Mouse (Mus musculus): ENCODE data around the gene Gm14597. TPM values are rescaled to one million over a fixed set of nuclear protein-coding genes. Genes with fewer than 3 reads are reported as not detected.

The Gm14597 gene
- not detected in 2 replicates for polyA plus RNA-seq (2015; fragmentation: Nextera tagmentation; extraction: Ambion mirVana)

DNA sequence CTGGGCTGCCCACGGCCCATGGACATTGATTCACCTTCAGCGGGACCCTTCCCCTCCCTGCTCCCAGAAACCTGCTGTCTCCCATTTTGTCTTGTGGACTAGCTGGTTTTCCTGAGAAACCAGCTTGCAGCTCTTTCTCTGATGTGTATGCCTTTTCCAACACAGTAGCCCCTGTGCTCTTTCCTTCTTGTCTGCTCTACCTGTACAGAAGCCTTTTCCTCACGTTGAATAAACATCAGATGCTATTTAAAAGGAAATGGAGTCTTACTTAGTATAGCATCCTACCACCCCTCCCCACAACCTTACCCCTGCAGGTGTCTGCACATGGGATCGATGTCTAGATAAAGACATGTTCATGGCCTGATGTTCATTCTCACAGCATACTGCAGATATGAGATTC, at the start of gene Gm14597:
Gene Gm14597, minus strand, starts transcription at position 101 of the 400 bp plus-strand sequence.

DNA sequence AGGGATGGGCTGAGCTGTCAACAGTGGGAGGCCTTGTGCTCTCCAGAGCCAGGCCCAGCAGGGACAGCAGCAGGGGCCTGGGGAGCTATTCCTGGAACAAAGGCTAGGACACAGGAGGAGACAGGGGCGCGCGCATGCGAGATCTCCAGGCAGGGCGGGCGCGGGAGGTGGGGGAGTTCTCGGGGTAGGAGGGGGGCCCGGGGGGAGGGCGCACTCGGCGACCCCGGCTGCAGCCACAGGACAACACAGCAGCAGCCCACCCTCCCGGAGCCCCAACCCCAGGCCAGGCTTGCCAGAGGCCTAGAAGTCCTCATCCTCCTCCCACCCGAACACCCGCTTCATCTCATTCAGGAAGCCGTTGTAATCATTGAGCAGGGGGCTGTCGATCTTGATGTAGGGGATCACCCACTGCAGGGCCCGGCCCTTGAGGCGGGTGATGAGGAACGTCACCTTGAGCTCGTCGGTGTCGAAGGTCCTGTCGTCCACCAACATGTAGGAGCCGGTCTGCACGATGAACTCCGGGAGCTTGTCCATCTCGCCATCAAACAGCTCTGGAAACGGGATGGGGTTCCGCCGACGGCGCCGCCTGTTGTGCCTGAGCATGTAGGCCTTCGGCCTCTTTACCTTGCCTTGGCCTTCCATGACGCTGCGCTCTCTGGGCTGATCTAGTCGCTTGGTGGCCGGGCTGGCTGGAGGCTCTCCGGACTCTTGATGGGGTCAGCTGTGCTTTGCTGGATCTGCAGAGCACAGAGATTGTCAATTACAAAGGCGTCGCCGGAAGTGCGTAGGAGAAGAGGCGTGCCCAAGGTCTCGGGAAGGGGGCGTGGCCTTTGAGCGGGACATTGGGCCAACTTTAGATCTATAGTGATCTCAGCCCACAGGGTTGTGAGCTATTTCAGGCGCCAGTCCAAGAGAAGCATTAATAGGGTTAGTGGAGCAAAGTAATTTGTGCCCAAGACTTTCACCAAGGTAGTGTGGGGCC, 34.5 kb upstream of the Gm14597 start, which contains the start of gene Rtl8a:
Gene Rtl8a, minus strand, starts transcription at position 703 of the 982 bp plus-strand sequence.

DNA sequence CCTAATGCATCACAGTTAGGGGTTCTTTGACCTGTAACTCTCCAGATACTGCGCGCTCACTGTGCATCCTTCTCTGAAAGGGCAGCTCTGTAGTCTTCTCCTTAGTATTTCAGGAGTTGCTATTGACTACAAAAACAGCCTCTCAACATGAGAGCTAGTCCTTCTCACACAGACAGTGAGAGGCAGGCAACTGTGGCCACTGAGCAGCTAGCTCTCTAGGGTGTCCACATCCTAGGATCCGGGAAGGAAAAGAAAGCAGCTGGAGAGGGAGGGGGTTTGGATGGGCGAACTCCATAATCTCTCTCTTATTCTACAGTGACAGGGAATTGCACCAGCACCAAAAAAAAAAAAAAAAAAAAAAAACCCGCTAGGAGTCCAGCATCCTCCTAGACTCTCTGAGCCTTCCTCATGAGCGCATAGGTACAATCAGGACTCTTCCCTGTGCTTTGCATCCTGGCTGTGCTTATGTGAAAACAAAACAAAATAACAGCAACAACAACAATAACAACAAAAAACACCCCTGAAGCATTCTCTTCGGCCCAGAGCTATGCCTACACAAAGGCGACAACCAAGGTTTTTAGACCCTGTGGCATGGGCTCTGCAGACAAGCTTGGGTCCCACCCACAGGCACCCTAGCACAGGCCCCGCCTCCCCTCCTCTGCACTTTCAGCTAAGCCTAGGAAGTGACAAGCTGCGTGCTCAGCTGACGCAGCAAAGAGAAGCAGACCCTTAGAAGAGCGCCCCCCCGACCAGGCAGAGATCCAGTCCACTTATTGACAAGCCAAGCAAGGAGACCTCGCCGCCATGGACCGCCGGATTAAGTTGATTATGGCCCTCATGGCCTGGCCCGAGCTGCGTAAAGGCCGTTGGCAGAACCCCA, 1.3 kb downstream of the Gm14597 start, which contains the start of gene Rtl8c:
Gene Rtl8c, plus strand, starts transcription at position 791 of the 880 bp plus-strand sequence.

Other genes with a start within 250 kb of the Gm14597 start
- gene Mospd1, start 238.5 kb downstream of the Gm14597 start, polyA plus RNA-seq (2015; fragmentation: Nextera tagmentation; extraction: Ambion mirVana) = 38.1 and 40.7 TPM in 2 replicates
- not detected in 2 replicates for gene Etd, start 174.1 kb downstream of the Gm14597 start, polyA plus RNA-seq (2015; fragmentation: Nextera tagmentation; extraction: Ambion mirVana)
- 8.0 and 12.3 TPM in 2 replicates for gene Rtl8c, start 947 bp downstream of the Gm14597 start, polyA plus RNA-seq (2015; fragmentation: Nextera tagmentation; extraction: Ambion mirVana)
- 19.8 and 25.2 TPM in 2 replicates for gene Rtl8a, start 34.7 kb upstream of the Gm14597 start, polyA plus RNA-seq (2015; fragmentation: Nextera tagmentation; extraction: Ambion mirVana)
- gene Rtl8b, start 61.4 kb upstream of the Gm14597 start, polyA plus RNA-seq (2015; fragmentation: Nextera tagmentation; extraction: Ambion mirVana) = 15.2 and 19.4 TPM in 2 replicates
- gene 4930502E18Rik, start 115.8 kb upstream of the Gm14597 start, polyA plus RNA-seq (2015; fragmentation: Nextera tagmentation; extraction: Ambion mirVana) = 0.08 TPM in 1 of 2 replicates, not detected in the other
- not detected in 2 replicates for gene 1700013H16Rik, start 148.9 kb upstream of the Gm14597 start, polyA plus RNA-seq (2015; fragmentation: Nextera tagmentation; extraction: Ambion mirVana)
- gene Zfp36l3, start 167.4 kb upstream of the Gm14597 start, polyA plus RNA-seq (2015; fragmentation: Nextera tagmentation; extraction: Ambion mirVana) = not detected in 2 replicates
- 2.3 and 3.2 TPM in 2 replicates for gene Xlr, start 188.7 kb upstream of the Gm14597 start, polyA plus RNA-seq (2015; fragmentation: Nextera tagmentation; extraction: Ambion mirVana)